8 mouse cellular contexts compared by ENCODE assay signal in genomic region chr7:37893885-37894284, GRCm38 (mm10).
DNase-seq lines count a peak whose midpoint lies in the region; ATAC-seq and TF ChIP-seq lines count a peak whose summit lies in the region.
"Had no signal": no experiment of that assay in that cellular context is flagged by ENCODE, and none has a peak within 500 bp of the region (broad histone marks: within the 10 kb centered on the region; RNA-seq: fewer than 3 reads in every experiment).

No protein-coding gene starts in this region.

- no peak overlapping the region for H3K4me3 ChIP-seq in kidney, embryonic 14.5 days (ENCODE audit: low read length)
- H3K4me3 ChIP-seq in E14TG2a.4 (replicated peaks; ENCODE audit: low read length): no peak overlapping the region
- H3K4me3 ChIP-seq in MEL (ENCODE audit: control insufficient read depth in 1 of 2, insufficient read depth in 1 of 2, low read depth in 2 of 2, low read length in 2 of 2): no peak overlapping the region
- H3K4me3 ChIP-seq in limb, embryonic 11.5 days (ENCODE audit: low read depth, low read length): no peak overlapping the region
- H3K4me3 ChIP-seq: liver, embryonic 13.5 days had no signal

- TF ChIP-seq EP300 in MEL (IDR thresholded peaks at IDR 0.05; ENCODE audit: low read depth in 1 of 2, low read length in 2 of 2): no peak

- H3K27ac ChIP-seq in kidney, embryonic 14.5 days (ENCODE audit: low read depth, low read length): no peak overlapping the region
- no peak overlapping the region for H3K27ac ChIP-seq in MEL (ENCODE audit: control insufficient read depth, low read depth, low read length)
- no peak overlapping the region for H3K27ac ChIP-seq in limb, embryonic 11.5 days (replicated peaks; ENCODE audit: low read depth, low read length)
- H3K27ac ChIP-seq: liver, embryonic 13.5 days had no signal

- H3K79me2 ChIP-seq in MEL (ENCODE audit: control insufficient read depth, insufficient read depth, low read length, poor library complexity): no peaks in the 10 kb centered on the region

- 76% methylated on average over 6 of the region's 6 CpGs for WGBS in kidney, embryonic 14.5 days
- 80% methylated on average over 6 of the region's 6 CpGs for WGBS in limb, embryonic 11.5 days

- H3K9ac ChIP-seq in kidney, embryonic 14.5 days (ENCODE audit: low read depth, low read length): no peak overlapping the region
- no peak overlapping the region for H3K9ac ChIP-seq in MEL (ENCODE audit: control insufficient read depth, low read depth, low read length, poor library complexity, severe bottlenecking)
- no peak overlapping the region for H3K9ac ChIP-seq in limb, embryonic 11.5 days (ENCODE audit: low read length)
- H3K9ac ChIP-seq: liver, embryonic 13.5 days had no signal

- H3K4me2 ChIP-seq in kidney, embryonic 14.5 days (replicated peaks; ENCODE audit: low read depth, low read length): no peak overlapping the region
- no peak overlapping the region for H3K4me2 ChIP-seq in limb, embryonic 11.5 days (ENCODE audit: low read depth, severe bottlenecking)
- H3K4me2 ChIP-seq: liver, embryonic 13.5 days had no signal

- TF ChIP-seq CTCF in E14TG2a.4 (conservative IDR thresholded peaks at IDR 0.05; ENCODE audit: low read length) (peak; percentile 99), MEL (IDR thresholded peaks at IDR 0.05 in 2 of 3, conservative IDR thresholded peaks at IDR 0.05 in 1 of 3; ENCODE audit: control insufficient read depth in 1 of 3, insufficient read depth in 1 of 3, low read depth in 2 of 3, low read length in 3 of 3, poor library complexity in 1 of 3, severe bottlenecking in 1 of 3) (peak; percentile 46 to 80 (median 68))

- H3K36me3 ChIP-seq in kidney, embryonic 14.5 days (ENCODE audit: control insufficient read depth, insufficient read depth, low read length): no peaks in the 10 kb centered on the region
- H3K36me3 ChIP-seq in E14TG2a.4 (ENCODE audit: insufficient read depth, low read length) (no peaks in the 10 kb centered on the region), MEL (ENCODE audit: control insufficient read depth in 1 of 2, insufficient read depth in 2 of 2, low read length in 2 of 2) (no peaks in the 10 kb centered on the region)
- H3K36me3 ChIP-seq in limb, embryonic 11.5 days (ENCODE audit: control insufficient read depth, insufficient read depth, low read length): no peaks in the 10 kb centered on the region
- H3K36me3 ChIP-seq: liver, embryonic 13.5 days had no signal

- TF ChIP-seq POLR2A in MEL (IDR thresholded peaks at IDR 0.05; ENCODE audit: control insufficient read depth in 1 of 2, insufficient read depth in 1 of 2, low read depth in 1 of 2, low read length in 2 of 2, poor library complexity in 1 of 2): no peak

- TF ChIP-seq RAD21 in MEL (IDR thresholded peaks at IDR 0.05; ENCODE audit: low read depth, low read length): peak; percentile 31

- peak; percentile 32 for DNase-seq in kidney, postnatal 10 days
- DNase-seq in MEL (ENCODE audit: low read depth, low spot score): peak; percentile 35
- DNase-seq in limb, embryonic 11.5 days (ENCODE audit: low spot score): peak; percentile 69
- DNase-seq in frontal cortex, postnatal 25 days (ENCODE audit: low spot score in 2 of 2): no peak
- DNase-seq: liver, embryonic 13.5 days had no signal

- H3K9me3 ChIP-seq in kidney, embryonic 14.5 days (ENCODE audit: control insufficient read depth, low read length): peaks cover 4% of the 10 kb centered on the region; the same call in 1 of the 2 replicates
- H3K9me3 ChIP-seq in E14TG2a.4 (ENCODE audit: low read length) (no peaks in the 10 kb centered on the region), MEL (replicated peaks; ENCODE audit: insufficient read depth, low read length) (no peaks in the 10 kb centered on the region)
- H3K9me3 ChIP-seq in limb, embryonic 11.5 days (ENCODE audit: control insufficient read depth, low read length): no peaks in the 10 kb centered on the region
- H3K9me3 ChIP-seq: liver, embryonic 13.5 days had no signal

- no peaks in the 10 kb centered on the region for H3K27me3 ChIP-seq in kidney, embryonic 14.5 days (ENCODE audit: control insufficient read depth, insufficient read depth, low read length)
- H3K27me3 ChIP-seq in E14TG2a.4 (ENCODE audit: insufficient read depth, low read length): peaks cover 8% of the 10 kb centered on the region; the same call in 1 of the 2 replicates
- no peaks in the 10 kb centered on the region for H3K27me3 ChIP-seq in MEL (ENCODE audit: control insufficient read depth in 1 of 2, insufficient read depth in 2 of 2, low read length in 2 of 2)
- no peaks in the 10 kb centered on the region for H3K27me3 ChIP-seq in limb, embryonic 11.5 days (ENCODE audit: control insufficient read depth, insufficient read depth, low read length)
- H3K27me3 ChIP-seq: liver, embryonic 13.5 days had no signal

- no peak for ATAC-seq in kidney, embryonic 14.5 days (ENCODE audit: low FRiP score, low TSS enrichment)
- ATAC-seq in limb, embryonic 11.5 days (ENCODE audit: insufficient number of reproducible peaks, low FRiP score, low TSS enrichment, low read depth): no peak
- ATAC-seq in megakaryocyte-erythroid progenitor cell, adult 5-6 weeks (replicated peaks; ENCODE audit: low FRiP score, low TSS enrichment, poor library complexity, severe bottlenecking): no peak

- H3K4me1 ChIP-seq in kidney, embryonic 14.5 days (ENCODE audit: control insufficient read depth, insufficient read depth, low read length): no peaks in the 10 kb centered on the region
- H3K4me1 ChIP-seq in E14TG2a.4 (replicated peaks; ENCODE audit: low read depth, low read length) (no peaks in the 10 kb centered on the region), MEL (ENCODE audit: control insufficient read depth in 1 of 2, insufficient read depth in 2 of 2, low read length in 2 of 2) (no peaks in the 10 kb centered on the region)
- H3K4me1 ChIP-seq in limb, embryonic 11.5 days (ENCODE audit: control insufficient read depth, insufficient read depth, low read length): no peaks in the 10 kb centered on the region
- H3K4me1 ChIP-seq: liver, embryonic 13.5 days had no signal

TF ChIP-seq in MEL, 35 proteins besides CTCF, POLR2A, EP300 and RAD21:
- TF ChIP-seq ZMIZ1 (IDR thresholded peaks at IDR 0.05; ENCODE audit: low read depth, low read length) (no peak), SMC3 (IDR thresholded peaks at IDR 0.05; ENCODE audit: low read depth, low read length) (0 out of 2 replicates have a peak, but pooled peaks have one; percentile 2)

Comparison
In these comparisons a context has a peak if more than half of its experiments do, and no peak if none do; other contexts are left out.
1. DNase-seq: peak in kidney, postnatal 10 days (single experiment), MEL (single experiment) and limb, embryonic 11.5 days (single experiment); none in frontal cortex, postnatal 25 days (0 of 2).